Mouse (Mus musculus) T-helper 17 cell (primary cell): ENCODE data around the gene Tpm4.

ENCODE experiments used
- in situ Hi-C, 2 experiments: fragments of 300-600 bp; cut with MboI, MseI; formaldehyde crosslinking; loops; 1 replicate in 1 of 2; 2 replicates in 1 of 2; pipeline ENCODE4 v1.15.1; 2025; ENCODE audit warnings: high pct_unique_total_duplicates in 2 of 2

Tpm4 gene

GRCm38 (mm10) chr8:72138456-72138855 lies 3.7 kb downstream of the Tpm4 start:
- in situ Hi-C loops: no loop called here

GRCm38 (mm10) chr8:72143256-72143824 lies 8.6 kb downstream of the Tpm4 start:
- in situ Hi-C loops: no loop called here

GRCm38 (mm10) chr8:72144345-72144975 lies 9.7 kb downstream of the Tpm4 start:
- in situ Hi-C loops: no loop called here

- in situ Hi-C loops: no loop called here
These were observed 10.7 kb downstream of the Tpm4 start for GRCm38 (mm10) chr8:72145511-72145910.

GRCm38 (mm10) chr8:72146056-72146455 lies 11.3 kb downstream of the Tpm4 start:
- in situ Hi-C loops: no loop called here

GRCm38 (mm10) chr8:72146556-72146955 lies 11.8 kb downstream of the Tpm4 start:
- in situ Hi-C loops: no loop called here

GRCm38 (mm10) chr8:72147266-72147665 lies 12.5 kb downstream of the Tpm4 start:
- in situ Hi-C loops: no loop called here

GRCm38 (mm10) chr8:72149056-72149455 lies 14.3 kb downstream of the Tpm4 start:
- in situ Hi-C loops: no loop called here

- in situ Hi-C loops: no loop called here
These were observed 16.8 kb downstream of the Tpm4 start for GRCm38 (mm10) chr8:72151418-72152078.

GRCm38 (mm10) chr8:72153382-72153781 lies 18.6 kb downstream of the Tpm4 start:
- in situ Hi-C loops: no loop called here

- in situ Hi-C loops: no loop called here
These were observed 23.3 kb downstream of the Tpm4 start for GRCm38 (mm10) chr8:72158096-72158495.

- in situ Hi-C loops: no loop called here
These were observed 24.0 kb downstream of the Tpm4 start for GRCm38 (mm10) chr8:72158726-72159125.

- in situ Hi-C loops: loop anchor here in 1 of 2 experiments (5.0 kb wide), 1 partner anchor 57 kb away; the partner anchor contains the start of gene Fam32a
These were observed 25.2 kb downstream of the Tpm4 start for GRCm38 (mm10) chr8:72160007-72160406.

GRCm38 (mm10) chr8:72160707-72161697 lies 26.2 kb downstream of the Tpm4 start, which contains the start of gene Rab8a:
Gene Rab8a (plus strand): TSS chr8:72161200.
- in situ Hi-C loops: loop anchor here in 1 of 2 experiments (5.0 kb wide), 1 partner anchor 56 kb away; the partner anchor contains the start of gene Fam32a

- in situ Hi-C loops: loop anchor here in 1 of 2 experiments (5.0 kb wide), 1 partner anchor 54 kb away; the partner anchor contains the start of gene Fam32a
These were observed 28.0 kb downstream of the Tpm4 start for GRCm38 (mm10) chr8:72162821-72163220.

GRCm38 (mm10) chr8:72169098-72169668 lies 34.4 kb downstream of the Tpm4 start:
- in situ Hi-C loops: no loop called here

GRCm38 (mm10) chr8:72169681-72170249 lies 35.0 kb downstream of the Tpm4 start:
- in situ Hi-C loops: no loop called here

- in situ Hi-C loops: loop anchor here (5.0 kb wide), 3 partner anchors 65 to 190 kb away; partner anchors contain the start of gene Ap1m1 (in 1 of the 2)
These were observed 42.7 kb downstream of the Tpm4 start for GRCm38 (mm10) chr8:72177346-72177925.

GRCm38 (mm10) chr8:72183554-72184202 lies 48.9 kb downstream of the Tpm4 start:
- in situ Hi-C loops: no loop called here
